Mouse (Mus musculus) thymus, adult 2 months (tissue): ENCODE results near the gene Arrdc2.

Source experiments
- CTCF ChIP-seq: fragments of 200-500 bp; IDR thresholded peaks from 2 replicates; pipeline ENCODE4 v1.5.1; 2012; ENCODE audit warnings: mild to moderate bottlenecking, control low read depth, low read length, moderate library complexity, borderline replicate concordance; ENCODE audit not compliant: control insufficient read depth, poor library complexity, insufficient read depth; ENCODE audit errors: extremely low read depth
- POLR2A ChIP-seq: fragments of 200-500 bp; IDR thresholded peaks from 2 replicates; pipeline ENCODE4 v1.6.1; 2012; ENCODE audit warnings: mild to moderate bottlenecking, low read length, control low read depth, moderate library complexity; ENCODE audit not compliant: control insufficient read depth, poor library complexity, insufficient read depth; ENCODE audit errors: extremely low read depth

- TF ChIP-seq CTCF (no peak), POLR2A (no peak)
Observed at GRCm38 (mm10) chr8:70836666-70837065, 2.9 kb downstream of the Arrdc2 start.
